Mouse (Mus musculus) MEL (cell line): Measurements from ENCODE around the gene Btbd3. TPM values are rescaled to one million over a fixed set of nuclear protein-coding genes. Genes with fewer than 3 reads are reported as not detected.

ENCODE experiments used
- DNase-seq: peaks from one replicate; pipeline ENCODE4 v3.0.0; 2011; ENCODE audit warnings: low read depth, low spot score
- H3K27ac ChIP-seq: 2 replicates; pipeline ENCODE4 v1.5.1; 2012; ENCODE audit warnings: low read depth, mild to moderate bottlenecking, control low read depth, low read length, moderate library complexity; ENCODE audit not compliant: control insufficient read depth
- H3K27me3 ChIP-seq, 2 experiments: fragments of 150-350 bp in 1 of 2; sonication (generic) in 1 of 2; 2 replicates each; pipeline ENCODE4 v1.6.1; 2012; ENCODE audit warnings: low read length in 2 of 2, mild to moderate bottlenecking in 2 of 2, improper control_type of control experiment in 1 of 2, moderate library complexity in 1 of 2; ENCODE audit not compliant: insufficient read depth in 2 of 2, control insufficient read depth in 1 of 2
- H3K36me3 ChIP-seq, 2 experiments: 2 replicates each; pipeline ENCODE4 v1.6.1; 2012 to 2014; ENCODE audit warnings: low read length in 2 of 2, improper control_type of control experiment in 1 of 2, inconsistent platforms in 1 of 2, mild to moderate bottlenecking in 1 of 2; ENCODE audit not compliant: insufficient read depth in 2 of 2, control insufficient read depth in 1 of 2
- H3K4me1 ChIP-seq, 2 experiments: fragments of 150-350 bp in 1 of 2; sonication (generic) in 1 of 2; 2 replicates each; pipeline ENCODE4 v1.6.1; 2012; ENCODE audit warnings: low read length in 2 of 2, improper control_type of control experiment in 1 of 2, mild to moderate bottlenecking in 1 of 2; ENCODE audit not compliant: insufficient read depth in 2 of 2, control insufficient read depth in 1 of 2
- H3K4me3 ChIP-seq, 2 experiments: fragments of 150-350 bp in 1 of 2; sonication (generic) in 1 of 2; 2 replicates each; pipeline ENCODE4 v1.5.1; 2012; ENCODE audit warnings: low read depth in 2 of 2, low read length in 2 of 2, mild to moderate bottlenecking in 2 of 2, moderate library complexity in 2 of 2, control low read depth in 1 of 2, improper control_type of control experiment in 1 of 2; ENCODE audit not compliant: control insufficient read depth in 1 of 2, insufficient read depth in 1 of 2
- H3K79me2 ChIP-seq: 2 replicates; pipeline ENCODE4 v1.6.1; 2012; ENCODE audit warnings: mild to moderate bottlenecking, low read length, moderate library complexity; ENCODE audit not compliant: control insufficient read depth, poor library complexity, insufficient read depth
- H3K9ac ChIP-seq: 2 replicates; pipeline ENCODE4 v1.6.1; 2012; ENCODE audit warnings: low read depth, mild to moderate bottlenecking, control low read depth, low read length, moderate library complexity; ENCODE audit not compliant: control insufficient read depth, poor library complexity, severe bottlenecking
- H3K9me3 ChIP-seq: fragments of 150-350 bp; sonication (generic); replicated peaks from 2 replicates; pipeline ENCODE4 v1.6.1; 2012; ENCODE audit warnings: mild to moderate bottlenecking, low read length, improper control_type of control experiment, moderate library complexity; ENCODE audit not compliant: insufficient read depth
- BHLHE40 ChIP-seq: IDR thresholded peaks from 2 replicates; pipeline ENCODE4 v1.6.1; 2012; ENCODE audit warnings: low read depth, mild to moderate bottlenecking, inconsistent platforms, low read length, improper control_type of control experiment, borderline replicate concordance
- CHD1 ChIP-seq: IDR thresholded peaks from 2 replicates; pipeline ENCODE4 v1.6.1; 2012; ENCODE audit warnings: low read depth, mild to moderate bottlenecking, inconsistent platforms, low read length, improper control_type of control experiment
- CHD2 ChIP-seq: IDR thresholded peaks from 2 replicates; pipeline ENCODE4 v1.6.1; 2011; ENCODE audit warnings: low read length, improper control_type of control experiment
- CTCF ChIP-seq, 3 experiments: IDR thresholded peaks in 2 of 3; conservative IDR thresholded peaks in 1 of 3; 2 replicates each; pipeline ENCODE4 v1.5.1; 2011 to 2012; ENCODE audit warnings: low read length in 3 of 3, low read depth in 2 of 3, mild to moderate bottlenecking in 2 of 3, improper control_type of control experiment in 1 of 3, inconsistent platforms in 1 of 3, mixed read lengths in 1 of 3, moderate library complexity in 1 of 3; ENCODE audit not compliant: control insufficient read depth in 1 of 3, insufficient read depth in 1 of 3, poor library complexity in 1 of 3, severe bottlenecking in 1 of 3
- E2F4 ChIP-seq: IDR thresholded peaks from 2 replicates; pipeline ENCODE4 v1.6.1; 2011; ENCODE audit warnings: low read depth, low read length, improper control_type of control experiment, borderline replicate concordance
- ELF1 ChIP-seq: IDR thresholded peaks from 2 replicates; pipeline ENCODE4 v1.6.1; 2014; ENCODE audit warnings: low read depth, mild to moderate bottlenecking, inconsistent platforms, low read length, improper control_type of control experiment, moderate library complexity
- GABPA ChIP-seq: IDR thresholded peaks from 2 replicates; pipeline ENCODE4 v1.6.1; 2012; ENCODE audit warnings: low read depth, mild to moderate bottlenecking, inconsistent platforms, low read length, improper control_type of control experiment, moderate library complexity
- HCFC1 ChIP-seq: IDR thresholded peaks from 2 replicates; pipeline ENCODE4 v1.6.1; 2012; ENCODE audit warnings: low read depth, mild to moderate bottlenecking, inconsistent platforms, low read length, improper control_type of control experiment, moderate library complexity
- MAX ChIP-seq: IDR thresholded peaks from 2 replicates; pipeline ENCODE4 v1.6.1; 2011; ENCODE audit warnings: low read length, improper control_type of control experiment
- MAZ ChIP-seq: IDR thresholded peaks from 2 replicates; pipeline ENCODE4 v1.6.1; 2012; ENCODE audit warnings: low read depth, mild to moderate bottlenecking, inconsistent platforms, low read length, improper control_type of control experiment
- MXI1 ChIP-seq: IDR thresholded peaks from 2 replicates; pipeline ENCODE4 v1.6.1; 2011; ENCODE audit warnings: mild to moderate bottlenecking, low read depth, low read length, improper control_type of control experiment
- NELFE ChIP-seq: IDR thresholded peaks from 2 replicates; pipeline ENCODE4 v1.6.1; 2011; ENCODE audit warnings: low read depth, low read length, improper control_type of control experiment
- NRF1 ChIP-seq: IDR thresholded peaks from 2 replicates; pipeline ENCODE4 v1.6.1; 2014; ENCODE audit warnings: low read depth, mild to moderate bottlenecking, inconsistent platforms, low read length, improper control_type of control experiment, moderate library complexity; ENCODE audit not compliant: poor library complexity, insufficient read depth, severe bottlenecking
- POLR2A ChIP-seq, 2 experiments: IDR thresholded peaks; 2 replicates each; pipeline ENCODE4 v1.6.1; 2011 to 2012; ENCODE audit warnings: low read length in 2 of 2, mild to moderate bottlenecking in 2 of 2, control low read depth in 1 of 2, improper control_type of control experiment in 1 of 2, low read depth in 1 of 2, moderate library complexity in 1 of 2; ENCODE audit not compliant: control insufficient read depth in 1 of 2, insufficient read depth in 1 of 2, poor library complexity in 1 of 2
- POLR2AphosphoS5 ChIP-seq: IDR thresholded peaks from 2 replicates; pipeline ENCODE4 v1.6.1; 2012; ENCODE audit warnings: low read depth, borderline replicate concordance, mild to moderate bottlenecking, inconsistent platforms, low read length, moderate library complexity, mixed read lengths
- RAD21 ChIP-seq: IDR thresholded peaks from 2 replicates; pipeline ENCODE4 v1.6.1; 2011; ENCODE audit warnings: mild to moderate bottlenecking, low read depth, low read length, improper control_type of control experiment
- RCOR1 ChIP-seq: IDR thresholded peaks from 2 replicates; pipeline ENCODE4 v1.6.1; 2012; ENCODE audit warnings: low read depth, mild to moderate bottlenecking, inconsistent platforms, low read length, improper control_type of control experiment
- SMC3 ChIP-seq: IDR thresholded peaks from 2 replicates; pipeline ENCODE4 v1.6.1; 2011; ENCODE audit warnings: low read depth, low read length, improper control_type of control experiment
- TBP ChIP-seq: IDR thresholded peaks from 2 replicates; pipeline ENCODE4 v1.8.0; 2011; ENCODE audit warnings: low read depth, low read length, improper control_type of control experiment
- TCF12 ChIP-seq: IDR thresholded peaks from 2 replicates; pipeline ENCODE4 v1.6.1; 2014; ENCODE audit warnings: low read depth, mild to moderate bottlenecking, inconsistent platforms, low read length, improper control_type of control experiment, moderate library complexity
- UBTF ChIP-seq: IDR thresholded peaks from 2 replicates; pipeline ENCODE4 v1.6.1; 2012; ENCODE audit warnings: low read depth, mild to moderate bottlenecking, inconsistent platforms, low read length, improper control_type of control experiment, moderate library complexity, borderline replicate concordance; ENCODE audit not compliant: insufficient read depth
- USF2 ChIP-seq, 2 experiments: IDR thresholded peaks; 2 replicates each; pipeline ENCODE4 v1.6.1; 2011 to 2012; ENCODE audit warnings: improper control_type of control experiment in 2 of 2, low read length in 2 of 2, borderline replicate concordance in 1 of 2, inconsistent platforms in 1 of 2, low read depth in 1 of 2, mild to moderate bottlenecking in 1 of 2; ENCODE audit not compliant: insufficient read depth in 1 of 2
- ZMIZ1 ChIP-seq: IDR thresholded peaks from 2 replicates; pipeline ENCODE4 v1.6.1; 2012; ENCODE audit warnings: low read depth, mild to moderate bottlenecking, inconsistent platforms, low read length, improper control_type of control experiment, moderate library complexity
- polyA plus RNA-seq, 2 experiments: library from polyadenylated mRNA; stranded (reverse) in 1 of 2; unstranded in 1 of 2; fragments of >175 nt in 1 of 2; fragments of >200 nt in 1 of 2; gene quantifications; 2 replicates each; pipeline versions ENCODE4 v1.2.1 to v1.2.4; 2012; ENCODE audit warnings: low replicate concordance in 2 of 2, low read depth in 1 of 2; ENCODE audit not compliant: insufficient read length in 2 of 2, insufficient read depth in 1 of 2, missing spikeins in 1 of 2
- total RNA-seq: library from RNA; depleted of rRNA; stranded (reverse); fragments of 300-350 nt; gene quantifications from 2 replicates; pipeline ENCODE4 v1.2.3, GENCODE M21; 2012

The Btbd3 gene
- total and polyA plus RNA-seq, 3 experiments: not detected

DNA sequence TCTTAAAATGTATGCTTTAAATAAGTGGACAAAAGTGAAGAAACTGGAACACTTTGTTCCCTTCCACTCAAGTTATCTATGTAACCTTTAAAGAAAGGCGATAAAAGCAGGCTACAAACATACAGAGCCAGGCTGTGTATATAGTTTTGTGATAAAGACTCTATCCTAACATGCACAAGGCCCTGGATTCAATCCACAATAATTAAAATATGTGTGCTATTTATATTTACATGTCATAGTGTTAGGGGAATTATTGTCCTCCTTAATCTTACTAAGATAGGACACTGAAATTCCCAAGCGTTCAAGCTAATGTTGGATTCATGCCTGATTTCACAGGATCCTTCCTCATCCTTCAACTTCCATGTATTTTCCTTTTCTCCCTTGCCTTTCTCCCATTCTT is 20.2 kb upstream of the Btbd3 start:
- Histone ChIP-seq H3K9me3 (no peaks in the 10 kb centered on the region), H3K36me3 (no peaks in the 10 kb centered on the region), H3K9ac (no peak overlapping the region), H3K4me3 (no peak overlapping the region), H3K27me3 (no peaks in the 10 kb centered on the region), H3K79me2 (no peaks in the 10 kb centered on the region), H3K27ac (no peak overlapping the region), H3K4me1 (no peaks in the 10 kb centered on the region)
- DNase-seq: no peak
- TF ChIP-seq ZMIZ1 (no peak), GABPA (no peak), NELFE (no peak), POLR2A (IDR thresholded peaks at IDR 0.05; ENCODE audit: control insufficient read depth in 1 of 2, insufficient read depth in 1 of 2, low read depth in 1 of 2, low read length in 2 of 2, poor library complexity in 1 of 2) (no peak), TBP (no peak), NRF1 (no peak), UBTF (no peak), TCF12 (no peak), E2F4 (no peak), CHD2 (no peak), CTCF (IDR thresholded peaks at IDR 0.05 in 2 of 3, conservative IDR thresholded peaks at IDR 0.05 in 1 of 3; ENCODE audit: control insufficient read depth in 1 of 3, insufficient read depth in 1 of 3, low read depth in 2 of 3, low read length in 3 of 3, poor library complexity in 1 of 3, severe bottlenecking in 1 of 3) (no peak), POLR2AphosphoS5 (no peak), HCFC1 (no peak)

- Histone ChIP-seq H3K4me1 (no peaks in the 10 kb centered on the region), H3K27ac (no peak overlapping the region), H3K27me3 (no peaks in the 10 kb centered on the region), H3K4me3 (no peak overlapping the region), H3K79me2 (no peaks in the 10 kb centered on the region), H3K36me3 (no peaks in the 10 kb centered on the region), H3K9ac (no peak overlapping the region), H3K9me3 (no peaks in the 10 kb centered on the region)
- DNase-seq: no peak
- TF ChIP-seq BHLHE40 (no peak), ELF1 (no peak), MXI1 (no peak), CHD1 (no peak), RAD21 (no peak), NELFE (no peak), USF2 (IDR thresholded peaks at IDR 0.05; ENCODE audit: borderline replicate concordance in 1 of 2, insufficient read depth in 1 of 2, low read depth in 1 of 2, low read length in 2 of 2) (no peak), SMC3 (no peak), POLR2AphosphoS5 (no peak), MAZ (no peak), MAX (no peak), RCOR1 (no peak)
These were observed 13.9 kb upstream of the Btbd3 start for GRCm38 (mm10) chr2:138242452-138242851.
